Mouse (Mus musculus): ENCODE results near the gene Serping1.

Serping1 gene

GRCm38 (mm10) chr2:84783315-84783714 lies 8.1 kb upstream of the Serping1 start:
- DNase-seq (ENCODE audit: low read depth, low spot score), result no peak

- DNase-seq (ENCODE audit: low read depth, low spot score), result no peak
These were observed 4.0 kb upstream of the Serping1 start for GRCm38 (mm10) chr2:84779210-84779609.

- DNase-seq (ENCODE audit: low read depth, low spot score), result no peak
These were observed 2.5 kb upstream of the Serping1 start for GRCm38 (mm10) chr2:84777706-84778105.

- DNase-seq (ENCODE audit: low read depth, low spot score), result no peak
These were observed 421 bp upstream of the Serping1 start for GRCm38 (mm10) chr2:84775665-84776064.

GRCm38 (mm10) chr2:84774751-84775150 lies 493 bp downstream of the Serping1 start:
- peak; percentile 90 for DNase-seq (ENCODE audit: low read depth, low spot score)

- no peak for DNase-seq (ENCODE audit: low read depth, low spot score)
These were observed 2.0 kb downstream of the Serping1 start for GRCm38 (mm10) chr2:84773195-84773594.

- no peak for DNase-seq (ENCODE audit: low read depth, low spot score)
These were observed 2.8 kb downstream of the Serping1 start for GRCm38 (mm10) chr2:84772454-84772853.

GRCm38 (mm10) chr2:84770501-84770900 lies 4.7 kb downstream of the Serping1 start:
- DNase-seq (ENCODE audit: low read depth, low spot score), result no peak

- no peak for DNase-seq (ENCODE audit: low read depth, low spot score)
These were observed 12.4 kb downstream of the Serping1 start for GRCm38 (mm10) chr2:84762818-84763217.

- no peak for DNase-seq (ENCODE audit: low read depth, low spot score)
These were observed 12.9 kb downstream of the Serping1 start for GRCm38 (mm10) chr2:84762295-84762694.

GRCm38 (mm10) chr2:84761840-84762239 lies 13.4 kb downstream of the Serping1 start:
- DNase-seq (ENCODE audit: low read depth, low spot score), result no peak

- DNase-seq (ENCODE audit: low read depth, low spot score), result no peak
These were observed 13.9 kb downstream of the Serping1 start for GRCm38 (mm10) chr2:84761309-84761708.

- no peak for DNase-seq (ENCODE audit: low read depth, low spot score)
These were observed 14.5 kb downstream of the Serping1 start for GRCm38 (mm10) chr2:84760777-84761176.

- DNase-seq (ENCODE audit: low read depth, low spot score), result peak; percentile 83
These were observed 16.6 kb downstream of the Serping1 start for GRCm38 (mm10) chr2:84758542-84759127.

GRCm38 (mm10) chr2:84757026-84757682 lies 18.1 kb downstream of the Serping1 start:
- DNase-seq (ENCODE audit: low read depth, low spot score), result no peak

GRCm38 (mm10) chr2:84756245-84756644 lies 19.0 kb downstream of the Serping1 start:
- DNase-seq (ENCODE audit: low read depth, low spot score), result no peak

- no peak for DNase-seq (ENCODE audit: low read depth, low spot score)
These were observed 25.1 kb downstream of the Serping1 start for GRCm38 (mm10) chr2:84750115-84750514.

GRCm38 (mm10) chr2:84744126-84744525 lies 31.1 kb downstream of the Serping1 start:
- no peak for DNase-seq (ENCODE audit: low read depth, low spot score)

GRCm38 (mm10) chr2:84743561-84743960 lies 31.7 kb downstream of the Serping1 start, which contains the start of gene Gm19426:
Gene Gm19426, minus strand, starts transcription at chr2:84743655.
- peak; percentile 94 for DNase-seq (ENCODE audit: low read depth, low spot score)

GRCm38 (mm10) chr2:84742451-84743283 lies 32.6 kb downstream of the Serping1 start:
- DNase-seq (ENCODE audit: low read depth, low spot score), result no peak

GRCm38 (mm10) chr2:84741841-84742450 lies 33.3 kb downstream of the Serping1 start:
- no peak for DNase-seq (ENCODE audit: low read depth, low spot score)
